Mouse (Mus musculus) forebrain, embryonic 16.5 days (tissue): ENCODE data around the gene Cdc5l. TPM values are rescaled to one million over a fixed set of nuclear protein-coding genes. Genes with fewer than 3 reads are reported as not detected.

Source experiments
- ATAC-seq: fragments of 200-750 bp; cut with Nextera tagmentation; 2 replicates; pipeline ENCODE4 v1.8.0; 2017; ENCODE audit warnings: mild to moderate bottlenecking, moderate library complexity
- H3K27ac ChIP-seq: fragments of 300-500 bp; sonication (generic); 2 replicates; pipeline ENCODE4 v1.5.1; 2014; ENCODE audit warnings: low read length, control low read depth
- H3K27me3 ChIP-seq: fragments of 300-500 bp; sonication (generic); replicated peaks from 2 replicates; pipeline ENCODE4 v1.6.1; 2014; ENCODE audit warnings: low read length; ENCODE audit not compliant: control insufficient read depth, insufficient read depth
- H3K36me3 ChIP-seq: fragments of 300-500 bp; sonication (generic); 2 replicates; pipeline ENCODE4 v1.6.1; 2014; ENCODE audit not compliant: control insufficient read depth, insufficient read depth
- H3K4me1 ChIP-seq: fragments of 300-500 bp; sonication (generic); replicated peaks from 2 replicates; pipeline ENCODE4 v1.6.1; 2014; ENCODE audit warnings: low read length; ENCODE audit not compliant: control insufficient read depth, insufficient read depth
- H3K4me2 ChIP-seq: fragments of 300-500 bp; sonication (generic); 2 replicates; pipeline ENCODE4 v1.6.1; 2014; ENCODE audit warnings: mild to moderate bottlenecking, low read length, control low read depth
- H3K4me3 ChIP-seq: fragments of 300-500 bp; sonication (generic); replicated peaks from 2 replicates; pipeline ENCODE4 v1.5.1; 2014; ENCODE audit warnings: mild to moderate bottlenecking, low read length, control low read depth
- H3K9ac ChIP-seq: fragments of 300-500 bp; sonication (generic); replicated peaks from 2 replicates; pipeline ENCODE4 v1.6.1; 2014; ENCODE audit warnings: low read depth, low read length, control low read depth
- H3K9me3 ChIP-seq: fragments of 300-500 bp; sonication (generic); 2 replicates; pipeline ENCODE4 v1.6.1; 2016; ENCODE audit warnings: low read length; ENCODE audit not compliant: control insufficient read depth
- WGBS: fragments of 180-500 bp; shearing (Covaris S2); extraction: QIAGEN DNeasy Blood & Tissue Kit; methylation state at CpG from one replicate; pipeline ENCODE4 v1.1.7; 2014; 5-methylcytosine and 5-hydroxymethylcytosine counted together
- polyA plus RNA-seq: library from polyadenylated mRNA; unstranded; fragments of >200 nt; fragmentation: Nextera tagmentation; extraction: Ambion mirVana; gene quantifications from 2 replicates; pipeline ENCODE4 v1.2.1, GENCODE M21; 2015

Gene Cdc5l
- polyA plus RNA-seq, 1 experiment from 2014 or later: 68.3 TPM

DNA sequence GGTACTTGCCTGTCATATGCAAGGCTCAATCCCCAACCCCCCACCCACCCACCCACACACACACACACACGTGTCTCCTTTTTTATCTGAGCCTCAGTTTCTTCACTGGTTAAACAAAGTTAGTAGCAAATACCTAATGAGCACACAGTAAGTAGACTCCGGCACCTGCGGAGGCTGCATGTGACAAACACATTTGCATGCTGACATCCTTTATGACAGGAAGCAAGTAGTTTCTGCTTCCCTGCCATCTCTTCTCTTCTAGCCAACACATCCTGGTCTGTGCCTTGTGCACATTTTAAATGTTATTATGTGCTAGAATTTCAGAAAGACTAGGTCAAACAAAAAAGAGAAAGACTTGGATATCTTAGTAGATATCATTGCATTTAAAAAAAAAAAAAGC, 72.6 kb downstream of the Cdc5l start:
- H3K9ac ChIP-seq: no peak overlapping the region

DNA sequence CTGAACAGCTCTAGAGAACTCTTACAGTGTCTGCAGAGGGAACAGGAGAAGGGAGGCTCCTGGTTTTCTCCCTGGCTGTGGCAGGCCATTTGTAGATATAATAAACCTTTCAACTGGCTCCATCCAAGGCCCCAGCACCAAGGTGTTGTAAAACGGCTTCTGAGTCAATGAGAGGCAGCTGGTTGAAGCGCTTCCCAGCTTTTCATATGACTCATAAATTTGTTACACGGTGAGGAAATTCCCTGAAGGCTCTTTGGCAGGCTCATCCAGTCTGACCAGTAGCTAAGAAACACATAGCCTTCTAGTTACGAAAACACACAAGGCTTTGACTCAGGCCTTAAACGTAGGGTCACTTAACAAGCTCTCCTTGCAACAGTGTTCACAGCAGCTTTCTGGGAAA, 74.1 kb downstream of the Cdc5l start:
- no peak overlapping the region for H3K27ac ChIP-seq
- no peaks in the 10 kb centered on the region for H3K27me3 ChIP-seq
- ATAC-seq: no peak
- no peak overlapping the region for H3K4me2 ChIP-seq
- no peaks in the 10 kb centered on the region for H3K4me1 ChIP-seq
- WGBS: 82% methylated on average over 5 of the region's 5 CpGs
- H3K4me3 ChIP-seq: no peak overlapping the region
- H3K9ac ChIP-seq: no peak overlapping the region
- H3K36me3 ChIP-seq: no peaks in the 10 kb centered on the region
- H3K9me3 ChIP-seq: no peaks in the 10 kb centered on the region

More for the DNA sequence above, 72.6 kb downstream of the Cdc5l start:
- no peak overlapping the region for H3K27ac ChIP-seq
- 93% methylated on average over 3 of the region's 3 CpGs for WGBS
- H3K9me3 ChIP-seq: no peaks in the 10 kb centered on the region
- no peak overlapping the region for H3K4me3 ChIP-seq
- no peaks in the 10 kb centered on the region for H3K36me3 ChIP-seq
- ATAC-seq: no peak
- H3K27me3 ChIP-seq: no peaks in the 10 kb centered on the region
- H3K4me1 ChIP-seq: no peaks in the 10 kb centered on the region
- no peak overlapping the region for H3K4me2 ChIP-seq

GRCm38 (mm10) chr17:45356431-45356830, 77.1 kb downstream of the Cdc5l start:
- H3K36me3 ChIP-seq: no peaks in the 10 kb centered on the region
- no peak for ATAC-seq
- no peak overlapping the region for H3K4me3 ChIP-seq
- H3K27ac ChIP-seq: no peak overlapping the region
- H3K4me1 ChIP-seq: no peaks in the 10 kb centered on the region
- no peaks in the 10 kb centered on the region for H3K27me3 ChIP-seq
- WGBS: 78% methylated on average over 9 of the region's 9 CpGs
- no peak overlapping the region for H3K4me2 ChIP-seq
- H3K9ac ChIP-seq: no peak overlapping the region
- no peaks in the 10 kb centered on the region for H3K9me3 ChIP-seq

GRCm38 (mm10) chr17:45347951-45348350, 85.6 kb downstream of the Cdc5l start:
- Histone ChIP-seq H3K4me3 (no peak overlapping the region), H3K9ac (no peak overlapping the region), H3K27ac (no peak overlapping the region), H3K27me3 (no peaks in the 10 kb centered on the region), H3K4me2 (no peak overlapping the region), H3K4me1 (no peaks in the 10 kb centered on the region), H3K36me3 (no peaks in the 10 kb centered on the region), H3K9me3 (0 out of 2 replicates have a peak, but pooled peaks cover 3% of the 10 kb centered on the region)
- ATAC-seq: no peak
- 92% methylated on average over 4 of the region's 4 CpGs for WGBS

Other genes starting within 250 kb of the Cdc5l start
- gene Spats1, start 41.7 kb upstream of the Cdc5l start, polyA plus RNA-seq: 1.1 and 1.5 TPM in 2 replicates
- 17.6 and 19.1 TPM in 2 replicates for gene Aars2, start 73.1 kb upstream of the Cdc5l start, polyA plus RNA-seq
- 4.7 and 4.8 TPM in 2 replicates for gene Tcte1, start 89.7 kb upstream of the Cdc5l start, polyA plus RNA-seq
- 37.4 and 41.3 TPM in 2 replicates for gene Tmem151b, start 115.9 kb upstream of the Cdc5l start, polyA plus RNA-seq
- gene Nfkbie, start 122.0 kb upstream of the Cdc5l start, polyA plus RNA-seq: 3.9 and 5.0 TPM in 2 replicates
- 91.5 and 93.3 TPM in 2 replicates for gene Slc35b2, start 130.1 kb upstream of the Cdc5l start, polyA plus RNA-seq
- gene Hsp90ab1, start 139.5 kb upstream of the Cdc5l start, polyA plus RNA-seq: 1,528 and 1,563 TPM in 2 replicates
- 79.7 and 85.1 TPM in 2 replicates for gene Slc29a1, start 165.9 kb upstream of the Cdc5l start, polyA plus RNA-seq
- gene Mymx, start 168.4 kb upstream of the Cdc5l start, polyA plus RNA-seq: not detected in 2 replicates
- 0.85 and 1.5 TPM in 2 replicates for gene Capn11, start 225.6 kb upstream of the Cdc5l start, polyA plus RNA-seq